Mouse (Mus musculus): ENCODE data around the gene Eftud2. TPM values are rescaled to one million over a fixed set of nuclear protein-coding genes. Genes with fewer than 3 reads are reported as not detected.

Eftud2 gene
- polyA plus RNA-seq, 1 experiment from 2014 or later, result 148 TPM

DNA sequence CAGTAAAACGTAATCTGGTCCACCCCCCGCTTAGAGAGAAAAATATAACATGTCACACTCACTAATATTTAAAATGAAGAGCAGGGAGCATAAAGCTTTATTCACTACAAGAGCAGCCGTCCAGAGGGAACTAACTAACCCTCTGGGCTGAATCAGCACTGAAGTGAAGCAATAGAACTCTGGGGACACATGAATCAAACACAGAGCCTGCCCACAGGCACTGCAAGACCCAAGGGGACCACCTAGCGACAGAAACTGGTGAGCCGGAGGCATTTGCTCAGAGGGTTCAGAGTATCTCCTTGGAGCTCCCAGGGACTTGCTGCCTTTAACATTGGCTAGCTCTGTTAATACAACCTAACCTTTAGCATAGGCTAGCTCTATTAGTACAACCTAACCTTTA is 9.3 kb upstream of the Eftud2 start:
- 74% methylated on average over 5 of the region's 5 CpGs for WGBS

DNA sequence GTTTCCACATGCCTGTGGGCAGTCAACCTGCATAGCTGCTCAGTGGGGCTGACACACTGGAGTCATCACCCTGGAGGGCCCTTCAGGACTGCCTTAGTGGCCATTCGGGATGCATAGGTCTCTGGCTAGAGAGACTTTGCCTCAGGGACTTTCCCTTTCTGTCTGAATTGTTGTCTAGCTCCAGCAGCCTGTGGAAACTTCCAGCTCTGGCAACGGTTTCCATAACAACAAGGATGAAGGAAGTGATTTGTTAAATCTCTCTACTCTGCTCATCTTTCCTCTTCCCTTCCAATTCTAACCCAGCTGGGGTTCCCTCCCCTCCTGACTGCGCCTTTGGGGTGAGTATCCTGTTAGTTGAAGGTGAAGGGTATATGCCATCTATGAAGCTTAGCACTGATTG is 7.3 kb upstream of the Eftud2 start:
- no peak for ATAC-seq (ENCODE audit: insufficient number of reproducible peaks, insufficient read depth, low FRiP score, low read depth)
- Histone ChIP-seq H3K4me1 (ENCODE audit: control insufficient read depth, insufficient read depth, low read length) (no peaks in the 10 kb centered on the region), H3K4me2 (replicated peaks; ENCODE audit: low read depth, low read length) (no peak overlapping the region), H3K9ac (replicated peaks; ENCODE audit: low read depth, low read length) (no peak overlapping the region), H3K9me3 (ENCODE audit: control insufficient read depth, low read depth, low read length) (no peaks in the 10 kb centered on the region), H3K4me3 (ENCODE audit: low read depth, low read length) (no peak overlapping the region), H3K36me3 (ENCODE audit: control insufficient read depth, insufficient read depth, low read length) (no peaks in the 10 kb centered on the region), H3K27me3 (ENCODE audit: control insufficient read depth, insufficient read depth, low read length) (no peaks in the 10 kb centered on the region), H3K27ac (ENCODE audit: low read length) (no peak overlapping the region)
- WGBS, result 72% methylated on average over 3 of the region's 3 CpGs

More for the DNA sequence above, 9.3 kb upstream of the Eftud2 start:
- no peak overlapping the region for H3K4me3 ChIP-seq (ENCODE audit: low read depth, low read length)
- ATAC-seq (ENCODE audit: insufficient number of reproducible peaks, insufficient read depth, low FRiP score, low read depth), result no peak
- no peaks in the 10 kb centered on the region for H3K27me3 ChIP-seq (ENCODE audit: control insufficient read depth, insufficient read depth, low read length)
- 0 out of 2 replicates have a peak, but pooled peaks cover 3% of the 10 kb centered on the region for H3K4me1 ChIP-seq (ENCODE audit: control insufficient read depth, insufficient read depth, low read length)
- no peak overlapping the region for H3K4me2 ChIP-seq (replicated peaks; ENCODE audit: low read depth, low read length)
- no peaks in the 10 kb centered on the region for H3K36me3 ChIP-seq (ENCODE audit: control insufficient read depth, insufficient read depth, low read length)
- no peak overlapping the region for H3K9ac ChIP-seq (replicated peaks; ENCODE audit: low read depth, low read length)
- H3K9me3 ChIP-seq (ENCODE audit: control insufficient read depth, low read depth, low read length), result no peaks in the 10 kb centered on the region
- H3K27ac ChIP-seq (ENCODE audit: low read length), result no peak overlapping the region

DNA sequence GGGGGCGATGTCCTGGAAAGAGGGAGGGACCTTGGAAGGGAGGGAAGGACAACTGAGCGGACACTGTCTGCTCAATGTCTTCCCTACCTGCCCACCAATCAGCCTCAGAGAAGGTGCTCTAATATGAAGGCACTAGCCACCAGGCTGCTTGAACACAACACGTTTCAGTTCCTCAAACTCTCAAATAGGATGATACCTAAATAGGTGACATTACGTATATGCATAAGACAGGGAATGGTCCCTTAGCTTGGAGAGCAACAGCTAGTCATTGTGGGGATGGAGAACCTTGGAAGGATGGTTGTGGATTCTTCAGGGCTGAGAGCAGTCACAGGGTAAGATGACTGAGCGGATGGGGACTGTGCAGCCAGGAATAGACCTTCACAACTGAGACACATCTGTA is 6.6 kb upstream of the Eftud2 start:
- H3K9ac ChIP-seq (replicated peaks; ENCODE audit: low read depth, low read length), result no peak overlapping the region
- ATAC-seq (ENCODE audit: insufficient number of reproducible peaks, insufficient read depth, low FRiP score, low read depth), result no peak
- WGBS, result 85% methylated on average over 5 of the region's 5 CpGs
- H3K4me3 ChIP-seq (ENCODE audit: low read depth, low read length), result no peak overlapping the region
- no peaks in the 10 kb centered on the region for H3K9me3 ChIP-seq (ENCODE audit: control insufficient read depth, low read depth, low read length)
- H3K27ac ChIP-seq (ENCODE audit: low read length), result no peak overlapping the region
- no peaks in the 10 kb centered on the region for H3K27me3 ChIP-seq (ENCODE audit: control insufficient read depth, insufficient read depth, low read length)
- H3K4me2 ChIP-seq (replicated peaks; ENCODE audit: low read depth, low read length), result no peak overlapping the region
- H3K4me1 ChIP-seq (ENCODE audit: control insufficient read depth, insufficient read depth, low read length), result no peaks in the 10 kb centered on the region
- no peaks in the 10 kb centered on the region for H3K36me3 ChIP-seq (ENCODE audit: control insufficient read depth, insufficient read depth, low read length)

DNA sequence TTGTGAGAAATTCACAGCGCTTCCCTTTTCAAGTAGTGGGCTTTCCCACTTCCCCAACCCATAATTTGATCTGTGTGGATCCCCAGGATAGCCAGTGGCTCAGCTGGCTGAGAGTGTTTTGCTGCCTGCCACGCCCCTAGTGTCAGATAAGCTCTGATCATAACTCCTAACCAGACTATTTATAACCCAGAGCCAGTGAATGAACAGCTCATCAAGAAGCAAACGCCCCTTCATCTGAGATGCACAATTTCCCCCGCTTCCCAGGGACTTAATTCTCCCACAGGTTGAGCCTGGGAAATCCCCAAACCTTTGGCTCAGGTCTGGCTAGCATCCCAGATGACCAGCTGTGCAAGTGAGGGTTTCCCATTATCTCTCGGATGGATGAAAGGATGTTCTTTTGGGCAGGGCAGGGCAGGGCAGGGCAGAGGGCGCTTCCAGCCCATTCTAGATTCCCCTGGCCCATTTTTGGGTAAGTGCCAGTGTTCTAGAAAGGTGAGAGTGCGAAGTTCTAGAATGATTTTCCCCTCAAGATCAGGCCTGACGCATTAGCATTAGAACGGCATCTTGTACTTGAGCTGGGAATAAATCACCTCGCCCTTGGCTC is 3.9 kb upstream of the Eftud2 start, which contains the start of gene Fam187a:
TSS of gene Fam187a (plus strand) at position 554 of the 604 bp plus-strand sequence.
- Histone ChIP-seq H3K27me3 (ENCODE audit: control insufficient read depth, insufficient read depth, low read length) (no peaks in the 10 kb centered on the region), H3K4me1 (ENCODE audit: control insufficient read depth, insufficient read depth, low read length) (peaks cover 8% of the 10 kb centered on the region), H3K9me3 (ENCODE audit: control insufficient read depth, low read depth, low read length) (no peaks in the 10 kb centered on the region), H3K4me3 (ENCODE audit: low read depth, low read length) (no peak within 1 kb of the TSS), H3K4me2 (replicated peaks; ENCODE audit: low read depth, low read length) (no peak within 1 kb of the TSS), H3K36me3 (ENCODE audit: control insufficient read depth, insufficient read depth, low read length) (no peaks in the 10 kb centered on the region), H3K9ac (replicated peaks; ENCODE audit: low read depth, low read length) (no peak within 1 kb of the TSS), H3K27ac (ENCODE audit: low read length) (no peak within 1 kb of the TSS)
- no peak for ATAC-seq (ENCODE audit: insufficient number of reproducible peaks, insufficient read depth, low FRiP score, low read depth)
- WGBS, result 57% methylated on average over 10 of the region's 10 CpGs

DNA sequence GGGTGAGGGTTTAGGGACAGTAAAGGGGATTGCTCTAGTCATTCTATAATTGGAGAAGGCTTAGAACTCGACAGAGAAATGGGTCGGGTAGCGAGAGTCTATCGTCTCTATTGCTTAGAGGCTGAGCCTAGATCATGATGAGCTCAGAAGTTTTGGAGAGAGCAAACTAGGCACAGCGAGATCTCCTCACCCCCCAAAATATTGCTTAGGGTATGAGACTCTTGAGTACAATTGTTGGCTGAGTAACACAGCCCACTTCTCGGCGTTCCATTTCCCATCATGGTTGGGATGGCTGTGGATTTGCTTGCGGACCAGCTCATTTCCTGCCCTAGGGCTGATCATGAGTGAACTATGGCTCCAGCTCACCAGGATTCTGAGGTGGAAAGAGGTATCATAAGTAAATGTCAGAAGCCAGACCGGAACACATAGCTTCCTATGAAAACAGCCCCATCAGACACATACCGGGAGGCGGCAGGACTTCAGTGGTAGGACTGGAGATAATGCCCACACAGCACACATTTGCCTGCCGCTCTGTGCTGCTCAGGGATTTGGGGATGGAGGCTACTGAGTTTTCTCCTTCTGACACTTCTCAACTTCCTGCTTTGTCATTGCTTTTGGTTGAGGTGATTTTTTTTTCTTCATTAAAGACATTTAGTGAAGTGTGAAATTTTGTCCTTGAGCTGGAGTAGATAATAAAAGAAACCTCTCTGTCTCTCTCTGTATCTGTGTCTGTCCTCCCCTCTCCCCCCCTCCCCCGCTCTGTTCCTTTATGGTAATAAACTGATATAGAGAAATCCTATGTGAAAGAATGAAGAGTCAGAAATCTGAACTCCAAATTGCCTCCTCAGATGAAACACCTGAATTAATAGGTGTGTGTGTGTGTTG is 771 bp upstream of the Eftud2 start:
- Histone ChIP-seq H3K27ac (ENCODE audit: low read length) (no peak overlapping the region), H3K9ac (replicated peaks; ENCODE audit: low read depth, low read length) (no peak overlapping the region; the same call in 1 of the 2 replicates), H3K9me3 (ENCODE audit: control insufficient read depth, low read depth, low read length) (no peaks in the 10 kb centered on the region), H3K27me3 (ENCODE audit: control insufficient read depth, insufficient read depth, low read length) (no peaks in the 10 kb centered on the region), H3K4me3 (ENCODE audit: low read depth, low read length) (peak overlapping the region; percentile 91), H3K4me1 (ENCODE audit: control insufficient read depth, insufficient read depth, low read length) (peaks cover 11% of the 10 kb centered on the region), H3K36me3 (ENCODE audit: control insufficient read depth, insufficient read depth, low read length) (peaks cover 12% of the 10 kb centered on the region; the same call in 1 of the 2 replicates), H3K4me2 (replicated peaks; ENCODE audit: low read depth, low read length) (peak overlapping the region; percentile 80)
- 0 out of 2 replicates have a peak, but pooled peaks have one; percentile 19 for ATAC-seq (ENCODE audit: insufficient number of reproducible peaks, insufficient read depth, low FRiP score, low read depth)
- 15% methylated on average over 13 of the region's 13 CpGs for WGBS

DNA sequence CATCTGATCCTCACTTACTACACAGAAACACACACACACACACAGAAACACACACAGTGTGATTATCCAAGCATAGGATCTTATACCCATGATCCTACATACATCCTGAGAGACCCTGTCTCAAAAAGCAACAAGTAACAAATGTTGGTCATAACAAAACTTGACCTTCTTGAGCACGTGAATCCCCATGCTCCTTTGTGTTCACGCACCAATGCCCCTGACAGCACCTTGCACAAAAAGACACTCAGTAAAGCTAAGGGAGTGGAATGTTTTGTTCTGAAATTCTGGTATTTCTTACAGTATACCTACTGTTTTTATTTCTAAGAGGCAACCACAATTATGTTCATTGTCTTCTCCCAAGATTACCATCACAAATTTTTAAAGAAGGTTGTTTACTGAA is 1.2 kb downstream of the Eftud2 start:
- H3K9me3 ChIP-seq (ENCODE audit: control insufficient read depth, low read depth, low read length), result no peaks in the 10 kb centered on the region
- no peak for ATAC-seq (ENCODE audit: insufficient number of reproducible peaks, insufficient read depth, low FRiP score, low read depth)
- H3K4me3 ChIP-seq (ENCODE audit: low read depth, low read length), result peak overlapping the region; percentile 91
- H3K27ac ChIP-seq (ENCODE audit: low read length), result no peak overlapping the region
- peaks cover 29% of the 10 kb centered on the region; the same call in 1 of the 2 replicates for H3K36me3 ChIP-seq (ENCODE audit: control insufficient read depth, insufficient read depth, low read length)
- H3K9ac ChIP-seq (replicated peaks; ENCODE audit: low read depth, low read length), result no peak overlapping the region
- peaks cover 11% of the 10 kb centered on the region for H3K4me1 ChIP-seq (ENCODE audit: control insufficient read depth, insufficient read depth, low read length)
- WGBS, result 75% methylated on average over 2 of the region's 2 CpGs
- H3K27me3 ChIP-seq (ENCODE audit: control insufficient read depth, insufficient read depth, low read length), result no peaks in the 10 kb centered on the region
- H3K4me2 ChIP-seq (replicated peaks; ENCODE audit: low read depth, low read length), result peak overlapping the region; percentile 80

DNA sequence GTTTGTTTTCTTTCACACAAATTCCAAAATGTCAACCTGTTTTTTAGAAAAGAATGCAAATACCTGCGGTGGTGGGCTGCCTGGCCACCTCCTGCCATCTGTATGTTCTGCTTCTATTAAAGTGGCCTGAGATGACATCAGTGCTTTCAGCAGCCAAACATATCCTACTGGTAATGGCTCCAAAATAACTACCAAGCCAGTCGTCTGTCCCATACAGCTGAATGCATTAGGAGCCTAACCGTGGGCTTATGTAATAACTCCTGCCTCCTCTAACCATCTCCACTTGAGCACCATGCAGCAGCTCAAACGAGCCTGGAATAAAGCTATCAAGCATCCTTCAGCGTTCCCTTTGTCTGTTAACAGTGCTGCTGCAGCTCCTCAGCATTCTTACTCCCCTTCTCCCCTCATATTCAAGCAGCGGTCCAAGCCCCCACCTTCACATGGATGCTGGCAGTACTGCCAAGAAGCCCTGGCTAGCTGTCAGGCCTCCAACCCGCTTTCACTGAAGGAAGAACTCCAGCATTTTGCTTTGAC is 5.9 kb downstream of the Eftud2 start:
- peaks cover 49% of the 10 kb centered on the region for H3K36me3 ChIP-seq (ENCODE audit: control insufficient read depth, insufficient read depth, low read length)
- H3K9ac ChIP-seq (replicated peaks; ENCODE audit: low read depth, low read length), result no peak overlapping the region
- H3K4me2 ChIP-seq (replicated peaks; ENCODE audit: low read depth, low read length), result no peak overlapping the region
- 78% methylated on average over 7 of the region's 7 CpGs for WGBS
- H3K27me3 ChIP-seq (ENCODE audit: control insufficient read depth, insufficient read depth, low read length), result no peaks in the 10 kb centered on the region
- H3K4me1 ChIP-seq (ENCODE audit: control insufficient read depth, insufficient read depth, low read length), result peaks cover 4% of the 10 kb centered on the region
- H3K27ac ChIP-seq (ENCODE audit: low read length), result no peak overlapping the region
- H3K9me3 ChIP-seq (ENCODE audit: control insufficient read depth, low read depth, low read length), result no peaks in the 10 kb centered on the region
- H3K4me3 ChIP-seq (ENCODE audit: low read depth, low read length), result no peak overlapping the region
- no peak for ATAC-seq (ENCODE audit: insufficient number of reproducible peaks, insufficient read depth, low FRiP score, low read depth)

DNA sequence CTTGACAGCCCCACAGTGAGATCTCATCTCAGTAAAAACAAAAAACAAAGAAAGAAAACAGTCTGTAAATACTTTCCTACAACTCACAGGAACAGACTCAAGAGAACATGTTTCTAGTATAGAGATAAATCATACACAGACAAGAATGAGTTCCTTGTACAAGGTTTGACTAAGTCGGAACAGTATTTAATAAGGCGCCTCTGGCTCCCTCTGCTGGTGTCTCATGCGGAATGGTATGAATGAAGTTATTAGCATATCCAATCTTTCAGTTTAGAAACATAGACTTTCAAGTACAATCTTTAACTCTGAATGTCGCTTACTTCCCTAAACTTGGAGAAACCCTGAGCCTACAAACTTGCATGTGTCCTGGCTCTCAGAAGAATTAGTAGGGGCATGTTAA is 16.5 kb downstream of the Eftud2 start:
- WGBS, result 31% methylated on average over 4 of the region's 4 CpGs
- H3K27me3 ChIP-seq (ENCODE audit: control insufficient read depth, insufficient read depth, low read length), result no peaks in the 10 kb centered on the region
- no peak overlapping the region for H3K4me3 ChIP-seq (ENCODE audit: low read depth, low read length)
- ATAC-seq (ENCODE audit: insufficient number of reproducible peaks, insufficient read depth, low FRiP score, low read depth), result no peak
- H3K9ac ChIP-seq (replicated peaks; ENCODE audit: low read depth, low read length), result no peak overlapping the region
- no peak overlapping the region for H3K4me2 ChIP-seq (replicated peaks; ENCODE audit: low read depth, low read length)
- H3K9me3 ChIP-seq (ENCODE audit: control insufficient read depth, low read depth, low read length), result no peaks in the 10 kb centered on the region
- H3K4me1 ChIP-seq (ENCODE audit: control insufficient read depth, insufficient read depth, low read length), result no peaks in the 10 kb centered on the region
- no peak overlapping the region for H3K27ac ChIP-seq (ENCODE audit: low read length)
- H3K36me3 ChIP-seq (ENCODE audit: control insufficient read depth, insufficient read depth, low read length), result peaks cover 70% of the 10 kb centered on the region

All from stomach, embryonic 14.5 days (tissue).